Mouse (Mus musculus): ENCODE measurements at regions not wholly inside any gene's neighbourhood (a gene's known extent, or its start where the extent isn't known, plus 50 kb on each side); places are given as distances from the start of the nearest gene placed in this dataset.

GRCm38 (mm10) chr3:39062415-39062814 is 175.7 kb downstream of the Fat4 start:
- TF ChIP-seq CTCF (IDR thresholded peaks at IDR 0.05; ENCODE audit: low read depth, low read length) (no peak), POLR2A (IDR thresholded peaks at IDR 0.05; ENCODE audit: borderline replicate concordance, low read depth, low read length) (no peak)
- Histone ChIP-seq H3K4me3 (ENCODE audit: insufficient read depth, low read length) (no peak overlapping the region), H3K27ac (ENCODE audit: insufficient read depth, low read depth, low read length) (no peak overlapping the region), H3K4me1 (ENCODE audit: control insufficient read depth, insufficient read depth, low read length) (no peaks in the 10 kb centered on the region)

- no peaks in the 10 kb centered on the region for H3K4me1 ChIP-seq (ENCODE audit: control insufficient read depth, insufficient read depth, low read length)
- TF ChIP-seq CTCF (IDR thresholded peaks at IDR 0.05; ENCODE audit: low read depth, low read length) (no peak), POLR2A (IDR thresholded peaks at IDR 0.05; ENCODE audit: borderline replicate concordance, low read depth, low read length) (no peak)
- no peak overlapping the region for H3K27ac ChIP-seq (ENCODE audit: insufficient read depth, low read depth, low read length)
- H3K4me3 ChIP-seq (ENCODE audit: insufficient read depth, low read length): no peak overlapping the region
These were observed 178.7 kb downstream of the Fat4 start for GRCm38 (mm10) chr3:39065457-39065856.

- no peak for TF ChIP-seq POLR2A (IDR thresholded peaks at IDR 0.05; ENCODE audit: borderline replicate concordance, low read depth, low read length)
- no peak for TF ChIP-seq CTCF (IDR thresholded peaks at IDR 0.05; ENCODE audit: low read depth, low read length)
- Histone ChIP-seq H3K4me1 (ENCODE audit: control insufficient read depth, insufficient read depth, low read length) (no peaks in the 10 kb centered on the region), H3K27ac (ENCODE audit: insufficient read depth, low read depth, low read length) (no peak overlapping the region), H3K4me3 (ENCODE audit: insufficient read depth, low read length) (no peak overlapping the region)
These were observed 182.3 kb downstream of the Fat4 start for GRCm38 (mm10) chr3:39069011-39069410.

- Histone ChIP-seq H3K4me3 (ENCODE audit: insufficient read depth, low read length) (no peak overlapping the region), H3K27ac (ENCODE audit: insufficient read depth, low read depth, low read length) (no peak overlapping the region), H3K4me1 (ENCODE audit: control insufficient read depth, insufficient read depth, low read length) (no peaks in the 10 kb centered on the region)
- no peak for TF ChIP-seq POLR2A (IDR thresholded peaks at IDR 0.05; ENCODE audit: borderline replicate concordance, low read depth, low read length)
- no peak for TF ChIP-seq CTCF (IDR thresholded peaks at IDR 0.05; ENCODE audit: low read depth, low read length)
These were observed 196.0 kb downstream of the Fat4 start for GRCm38 (mm10) chr3:39082678-39083270.

- no peak overlapping the region for H3K27ac ChIP-seq (ENCODE audit: insufficient read depth, low read depth, low read length)
- no peak overlapping the region for H3K4me3 ChIP-seq (ENCODE audit: insufficient read depth, low read length)
- no peak for TF ChIP-seq CTCF (IDR thresholded peaks at IDR 0.05; ENCODE audit: low read depth, low read length)
- no peak for TF ChIP-seq POLR2A (IDR thresholded peaks at IDR 0.05; ENCODE audit: borderline replicate concordance, low read depth, low read length)
- no peaks in the 10 kb centered on the region for H3K4me1 ChIP-seq (ENCODE audit: control insufficient read depth, insufficient read depth, low read length)
These were observed 202.2 kb downstream of the Fat4 start for GRCm38 (mm10) chr3:39088948-39089347.

GRCm38 (mm10) chr3:39102324-39102723 is 215.6 kb downstream of the Fat4 start:
- TF ChIP-seq POLR2A (IDR thresholded peaks at IDR 0.05; ENCODE audit: borderline replicate concordance, low read depth, low read length) (no peak), CTCF (IDR thresholded peaks at IDR 0.05; ENCODE audit: low read depth, low read length) (no peak)
- Histone ChIP-seq H3K4me3 (ENCODE audit: insufficient read depth, low read length) (no peak overlapping the region), H3K27ac (ENCODE audit: insufficient read depth, low read depth, low read length) (no peak overlapping the region)

GRCm38 (mm10) chr3:39109756-39110392 is 223.1 kb downstream of the Fat4 start:
- H3K4me3 ChIP-seq (ENCODE audit: insufficient read depth, low read length): no peak overlapping the region
- H3K4me1 ChIP-seq (ENCODE audit: control insufficient read depth, insufficient read depth, low read length): no peaks in the 10 kb centered on the region
- TF ChIP-seq CTCF (IDR thresholded peaks at IDR 0.05; ENCODE audit: low read depth, low read length): no peak
- no peak for TF ChIP-seq POLR2A (IDR thresholded peaks at IDR 0.05; ENCODE audit: borderline replicate concordance, low read depth, low read length)
- H3K27ac ChIP-seq (ENCODE audit: insufficient read depth, low read depth, low read length): no peak overlapping the region

More at GRCm38 (mm10) chr3:39102324-39102723, 215.6 kb downstream of the Fat4 start:
- no peaks in the 10 kb centered on the region for H3K4me1 ChIP-seq (ENCODE audit: control insufficient read depth, insufficient read depth, low read length)

GRCm38 (mm10) chr3:39114056-39114455 is 227.3 kb downstream of the Fat4 start:
- TF ChIP-seq CTCF (IDR thresholded peaks at IDR 0.05; ENCODE audit: low read depth, low read length): no peak
- TF ChIP-seq POLR2A (IDR thresholded peaks at IDR 0.05; ENCODE audit: borderline replicate concordance, low read depth, low read length): no peak

GRCm38 (mm10) chr3:39114826-39115225 is 228.1 kb downstream of the Fat4 start:
- H3K27ac ChIP-seq (ENCODE audit: insufficient read depth, low read depth, low read length): no peak overlapping the region
- no peak overlapping the region for H3K4me3 ChIP-seq (ENCODE audit: insufficient read depth, low read length)
- TF ChIP-seq CTCF (IDR thresholded peaks at IDR 0.05; ENCODE audit: low read depth, low read length) (no peak), POLR2A (IDR thresholded peaks at IDR 0.05; ENCODE audit: borderline replicate concordance, low read depth, low read length) (no peak)

More at GRCm38 (mm10) chr3:39114056-39114455, 227.3 kb downstream of the Fat4 start:
- H3K4me1 ChIP-seq (ENCODE audit: control insufficient read depth, insufficient read depth, low read length): no peaks in the 10 kb centered on the region
- no peak overlapping the region for H3K4me3 ChIP-seq (ENCODE audit: insufficient read depth, low read length)
- H3K27ac ChIP-seq (ENCODE audit: insufficient read depth, low read depth, low read length): no peak overlapping the region

GRCm38 (mm10) chr3:39115441-39115840 is 228.7 kb downstream of the Fat4 start:
- no peak overlapping the region for H3K4me3 ChIP-seq (ENCODE audit: insufficient read depth, low read length)
- H3K4me1 ChIP-seq (ENCODE audit: control insufficient read depth, insufficient read depth, low read length): no peaks in the 10 kb centered on the region
- no peak for TF ChIP-seq POLR2A (IDR thresholded peaks at IDR 0.05; ENCODE audit: borderline replicate concordance, low read depth, low read length)
- TF ChIP-seq CTCF (IDR thresholded peaks at IDR 0.05; ENCODE audit: low read depth, low read length): no peak
- no peak overlapping the region for H3K27ac ChIP-seq (ENCODE audit: insufficient read depth, low read depth, low read length)

More at GRCm38 (mm10) chr3:39114826-39115225, 228.1 kb downstream of the Fat4 start:
- H3K4me1 ChIP-seq (ENCODE audit: control insufficient read depth, insufficient read depth, low read length): no peaks in the 10 kb centered on the region
